Mouse (Mus musculus): Measurements from ENCODE around the gene 2810459M11Rik.
"Not testable (repeated sequence)": the region's sequence is repeated elsewhere in the genome, so short reads cannot be mapped to it uniquely, and the experiment has no call there.

The 2810459M11Rik gene

GRCm38 (mm10) chr1:86045848-86046805 lies at the start of gene 2810459M11Rik:
2810459M11Rik (plus strand) TSS chr1:86045863.
- DNase-seq (ENCODE audit: low spot score): no peak

DNA sequence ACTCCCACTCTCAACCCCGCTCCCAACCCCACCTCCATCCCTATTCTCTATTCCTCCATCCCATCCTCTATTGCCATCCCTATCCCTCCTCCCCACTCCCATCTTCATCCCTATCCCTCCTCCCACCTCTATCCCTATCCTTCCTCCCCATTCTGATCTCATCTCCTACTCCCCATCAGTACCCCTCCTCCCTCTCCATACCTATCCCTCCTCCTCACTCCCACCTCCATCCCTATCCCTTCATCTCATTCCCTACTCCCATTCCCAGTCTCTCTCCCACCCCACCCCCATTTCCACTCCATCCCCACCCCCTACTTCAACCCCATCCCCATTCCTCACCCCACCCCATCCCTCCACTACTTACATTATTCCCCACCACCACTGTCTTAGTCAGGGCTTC lies 48.4 kb upstream of the 2810459M11Rik start:
- no peak for DNase-seq (ENCODE audit: low spot score)

DNA sequence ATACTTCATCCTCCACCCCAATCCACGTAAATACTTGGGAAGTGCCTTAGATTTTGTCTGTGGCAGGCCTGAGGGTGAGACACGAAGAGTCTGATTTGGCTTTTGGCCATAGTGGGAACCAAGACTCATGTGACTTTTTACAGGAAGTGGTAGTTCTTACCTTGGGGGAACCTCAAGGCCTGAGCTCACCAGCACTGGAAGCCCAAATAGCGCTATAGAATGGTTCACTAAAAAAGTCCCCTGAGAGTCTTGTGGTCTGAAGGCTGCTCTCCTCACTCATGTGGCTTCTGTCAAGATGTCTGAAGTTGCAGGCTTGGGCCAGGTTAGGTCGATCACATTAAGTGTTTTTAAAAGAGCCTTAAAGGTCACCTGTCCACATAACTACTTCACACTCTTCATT lies 47.7 kb upstream of the 2810459M11Rik start:
- no peak for DNase-seq (ENCODE audit: low spot score)

GRCm38 (mm10) chr1:85999853-86000570 lies 45.7 kb upstream of the 2810459M11Rik start:
- no peak for DNase-seq (ENCODE audit: low spot score)

- DNase-seq (ENCODE audit: low spot score): no peak
These were observed 40.1 kb upstream of the 2810459M11Rik start for GRCm38 (mm10) chr1:86005540-86005939.

GRCm38 (mm10) chr1:86006040-86006439 lies 39.6 kb upstream of the 2810459M11Rik start:
- DNase-seq (ENCODE audit: low spot score): no peak

DNA sequence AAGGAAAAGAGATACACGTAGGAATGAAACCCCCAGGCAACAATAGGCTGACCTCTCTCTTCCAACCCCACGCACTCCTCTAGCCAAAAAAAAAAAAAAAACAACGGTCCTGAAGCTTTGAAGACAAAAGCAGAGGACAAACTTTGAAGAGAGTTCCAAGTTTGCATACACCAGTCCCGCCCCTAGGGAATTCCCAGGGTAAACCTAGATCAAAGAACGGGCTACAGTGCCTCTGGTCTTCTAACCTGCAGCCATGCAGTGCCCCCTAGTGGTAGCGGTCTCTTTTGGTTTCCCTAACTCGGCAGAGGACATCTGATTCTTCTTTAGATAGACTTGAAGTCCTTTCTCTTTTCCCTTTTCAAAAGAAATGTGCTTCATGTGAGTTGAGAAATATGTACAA lies 37.9 kb upstream of the 2810459M11Rik start:
- DNase-seq (ENCODE audit: low spot score): peak; percentile 66

DNA sequence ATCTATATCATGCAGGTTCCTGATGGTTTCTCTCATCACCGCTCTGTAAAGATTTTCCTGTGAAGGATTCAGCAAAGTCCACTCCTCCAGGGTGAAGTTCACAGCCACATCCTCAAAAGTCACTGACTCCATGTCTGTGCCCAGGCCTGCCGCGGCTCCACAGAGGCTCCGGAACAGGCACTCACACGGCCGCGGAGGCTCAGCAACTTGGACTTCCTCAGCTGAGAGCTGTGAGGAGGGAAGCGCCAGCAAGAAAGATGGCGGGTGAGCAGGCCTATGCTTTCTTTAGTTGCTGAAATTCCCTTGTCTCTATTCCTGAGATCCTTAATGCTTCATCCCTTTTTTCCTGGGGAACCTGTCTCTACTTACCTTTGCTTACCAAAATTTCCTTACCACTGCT lies 29.9 kb upstream of the 2810459M11Rik start:
- DNase-seq (ENCODE audit: low spot score): not testable (repeated sequence)

- no peak for DNase-seq (ENCODE audit: low spot score)
These were observed 29.1 kb upstream of the 2810459M11Rik start, which contains the start of gene Spata3 for GRCm38 (mm10) chr1:86016516-86016915. Spata3 (plus strand) TSS chr1:86016816.

DNA sequence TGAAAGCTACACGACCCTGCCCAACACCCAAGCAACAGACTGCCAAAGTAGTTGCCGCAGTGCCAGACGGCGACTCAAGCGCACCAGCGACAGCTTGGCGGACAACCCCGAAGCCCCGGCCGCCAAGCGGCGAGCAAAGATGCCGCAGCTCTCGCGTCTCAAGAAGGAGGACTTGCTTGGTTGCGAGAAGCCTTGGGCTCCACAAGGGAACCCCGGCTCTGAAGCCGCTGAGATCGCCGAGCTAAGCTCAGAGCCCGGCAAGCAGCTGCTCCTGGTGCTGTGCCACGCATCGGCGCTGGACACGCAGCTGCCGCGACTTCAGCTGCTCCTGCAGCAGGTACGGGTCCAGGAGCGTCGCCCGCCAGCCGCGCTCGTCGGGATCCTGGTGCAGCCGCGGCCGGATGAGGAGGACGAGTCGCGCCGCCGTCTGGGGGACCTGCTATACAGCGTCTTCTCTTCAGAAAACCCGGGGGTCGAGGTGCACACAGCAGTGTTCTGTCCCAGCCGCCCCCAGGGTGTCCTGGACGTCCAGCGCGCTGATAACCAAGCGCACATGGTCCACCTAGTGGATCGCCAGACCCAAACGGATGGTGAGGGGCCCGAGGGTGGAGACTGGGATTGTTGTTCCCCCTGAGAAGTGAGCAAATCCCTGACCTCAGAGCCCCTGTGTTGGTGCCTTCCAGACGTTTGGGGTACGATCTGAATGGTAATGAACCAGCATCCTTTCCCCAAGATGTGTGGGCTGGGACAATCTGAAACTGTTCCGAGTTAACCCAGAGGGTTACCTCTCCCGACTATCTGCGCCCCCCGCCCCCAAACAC lies 27.2 kb upstream of the 2810459M11Rik start:
- DNase-seq (ENCODE audit: low spot score): no peak

DNA sequence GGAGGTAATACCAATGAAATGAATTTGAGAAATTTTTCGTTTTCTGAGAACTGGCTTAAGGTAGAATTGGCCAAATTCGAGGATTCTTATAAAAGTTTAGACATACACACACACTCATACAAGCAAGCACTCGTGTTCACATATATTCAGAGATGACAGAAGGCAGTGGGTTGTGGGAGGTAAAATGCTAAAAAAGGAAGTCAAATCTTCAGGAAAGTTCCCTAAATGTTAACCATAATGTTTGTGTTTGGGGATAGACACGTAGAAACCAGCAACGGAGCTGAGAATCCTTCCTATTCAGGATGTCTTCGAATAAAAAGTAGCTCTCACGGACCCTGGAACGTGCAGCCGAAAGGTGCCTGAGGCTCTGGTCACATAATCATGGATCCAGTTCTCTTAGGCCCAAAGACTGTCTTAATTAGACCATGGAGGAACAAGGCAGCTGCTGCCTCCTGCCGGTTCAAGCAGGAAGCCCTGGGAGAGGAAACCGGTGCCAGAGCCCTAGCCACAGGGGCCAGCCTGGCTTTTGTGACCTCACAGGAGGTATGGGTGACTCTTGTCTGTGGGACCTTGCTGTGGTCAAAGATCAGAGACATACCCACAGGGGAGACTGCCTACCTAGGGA lies 24.2 kb upstream of the 2810459M11Rik start:
- no peak for DNase-seq (ENCODE audit: low spot score)

- DNase-seq (ENCODE audit: low spot score): no peak
These were observed 13.2 kb upstream of the 2810459M11Rik start for GRCm38 (mm10) chr1:86032273-86032987.

GRCm38 (mm10) chr1:86038191-86038951 lies 7.3 kb upstream of the 2810459M11Rik start:
- DNase-seq (ENCODE audit: low spot score): no peak

GRCm38 (mm10) chr1:86040131-86040530 lies 5.5 kb upstream of the 2810459M11Rik start:
- DNase-seq (ENCODE audit: low spot score): no peak

DNA sequence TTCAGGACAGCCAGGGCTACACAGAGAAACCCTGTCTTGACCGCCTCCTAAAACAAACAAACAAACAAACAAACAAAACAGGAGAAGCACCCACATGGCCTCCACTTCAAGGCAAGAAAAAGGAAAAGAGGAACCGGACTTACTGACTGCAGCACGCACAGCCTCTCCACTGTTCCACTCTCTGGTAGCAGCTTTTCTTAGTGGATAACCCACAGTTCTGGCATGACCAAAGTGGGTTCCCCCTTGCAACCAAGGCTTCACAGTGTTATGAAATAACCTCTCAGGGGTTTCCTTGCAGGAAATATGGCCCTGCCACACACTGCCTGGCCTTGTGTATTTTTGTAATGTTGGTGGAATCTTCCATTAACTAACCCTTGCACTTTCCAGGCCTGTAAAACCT lies 4.8 kb upstream of the 2810459M11Rik start:
- no peak for DNase-seq (ENCODE audit: low spot score)

- DNase-seq (ENCODE audit: low spot score): no peak
These were observed 607 bp upstream of the 2810459M11Rik start for GRCm38 (mm10) chr1:86045056-86045455.

DNA sequence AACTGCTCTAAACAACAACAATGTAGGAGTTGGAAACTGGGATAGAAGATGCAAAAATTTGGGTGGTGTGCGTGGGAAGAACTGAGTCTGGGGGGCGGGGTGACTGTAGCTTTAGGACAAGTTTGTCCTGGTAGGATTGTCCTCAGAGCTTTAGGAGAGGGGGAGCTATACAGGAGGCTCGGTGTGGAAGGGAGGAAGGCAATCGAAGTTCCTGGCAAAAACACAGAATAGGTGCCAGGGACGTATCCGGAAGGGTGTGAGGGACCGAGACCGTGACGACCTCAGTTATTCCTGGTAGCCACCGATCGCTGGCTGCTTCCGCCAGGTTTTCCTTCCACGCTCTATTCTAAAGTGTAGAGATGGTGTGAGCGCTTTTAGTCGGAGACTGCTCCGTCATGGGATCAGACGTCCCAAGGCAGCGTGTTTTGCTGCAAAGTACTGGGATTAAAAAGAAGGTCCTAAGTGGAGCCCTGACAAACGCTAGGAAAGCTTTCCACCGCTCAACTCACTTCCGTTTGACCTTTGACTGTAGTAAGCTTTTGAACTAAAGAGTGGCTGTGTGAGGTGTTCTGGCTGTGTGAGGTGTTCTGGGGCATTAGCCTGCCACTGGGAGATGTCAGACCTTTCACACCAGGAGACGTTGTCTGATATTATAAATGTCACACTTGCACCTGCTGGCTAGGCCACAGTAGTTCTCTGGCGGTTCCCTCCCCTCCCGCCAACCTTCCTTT lies 1.3 kb downstream of the 2810459M11Rik start:
- DNase-seq (ENCODE audit: low spot score): no peak

- no peak for DNase-seq (ENCODE audit: low spot score)
These were observed 2.6 kb downstream of the 2810459M11Rik start for GRCm38 (mm10) chr1:86048231-86048630.

GRCm38 (mm10) chr1:86048744-86049143 lies 3.1 kb downstream of the 2810459M11Rik start:
- no peak for DNase-seq (ENCODE audit: low spot score)
